Mouse (Mus musculus) midbrain, embryonic 14.5 days (tissue): ENCODE measurements around the gene Tenm2. TPM values are rescaled to one million over a fixed set of nuclear protein-coding genes. Genes with fewer than 3 reads are reported as not detected.
A peak's percentile ranks its signal among the peaks of the same experiment; 100 is the strongest.

ENCODE experiments used
- ATAC-seq: fragments of 200-750 bp; cut with Nextera tagmentation; 2 replicates; pipeline ENCODE4 v1.8.0; 2017; ENCODE audit warnings: moderate number of reproducible peaks, moderate library complexity; ENCODE audit not compliant: low FRiP score, low TSS enrichment
- DNase-seq: peaks from one replicate; pipeline ENCODE4 v3.0.0-alpha.2; 2015
- H3K27ac ChIP-seq: fragments of 300-500 bp; sonication (generic); replicated peaks from 2 replicates; pipeline ENCODE4 v1.5.1; 2014; ENCODE audit warnings: mild to moderate bottlenecking, low read depth, low read length, moderate library complexity
- H3K27me3 ChIP-seq: fragments of 300-500 bp; sonication (generic); 2 replicates; pipeline ENCODE4 v1.6.1; 2014; ENCODE audit warnings: low read length, control low read depth, mixed read lengths; ENCODE audit not compliant: control insufficient read depth, insufficient read depth
- H3K36me3 ChIP-seq: fragments of 300-500 bp; sonication (generic); 2 replicates; pipeline ENCODE4 v1.6.1; 2014; ENCODE audit warnings: low read length, control low read depth; ENCODE audit not compliant: control insufficient read depth, insufficient read depth
- H3K4me1 ChIP-seq: fragments of 300-500 bp; sonication (generic); 2 replicates; pipeline ENCODE4 v1.6.1; 2014; ENCODE audit warnings: mild to moderate bottlenecking, antibody characterized with exemption, low read length, control low read depth; ENCODE audit not compliant: control insufficient read depth, insufficient read depth
- H3K4me2 ChIP-seq: fragments of 300-500 bp; sonication (generic); 2 replicates; pipeline ENCODE4 v1.6.1; 2014; ENCODE audit warnings: mild to moderate bottlenecking, low read length, moderate library complexity
- H3K4me3 ChIP-seq: fragments of 300-500 bp; sonication (generic); replicated peaks from 2 replicates; pipeline ENCODE4 v1.5.1; 2014; ENCODE audit warnings: low read depth, low read length
- H3K9ac ChIP-seq: fragments of 300-500 bp; sonication (generic); replicated peaks from 2 replicates; pipeline ENCODE4 v1.6.1; 2014; ENCODE audit warnings: mild to moderate bottlenecking, low read length, moderate library complexity
- H3K9me3 ChIP-seq: fragments of 300-500 bp; sonication (generic); 2 replicates; pipeline ENCODE4 v1.6.1; 2016; ENCODE audit warnings: low read length, control low read depth, mixed read lengths; ENCODE audit not compliant: control insufficient read depth
- WGBS: fragments of 180-500 bp; shearing (Covaris S2); extraction: QIAGEN DNeasy Blood & Tissue Kit; methylation state at CpG from one replicate; pipeline ENCODE4 v1.1.7; 2014; 5-methylcytosine and 5-hydroxymethylcytosine counted together
- polyA plus RNA-seq: library from polyadenylated mRNA; unstranded; fragments of >200 nt; fragmentation: Nextera tagmentation; extraction: Ambion mirVana; gene quantifications from 2 replicates; pipeline ENCODE4 v1.2.1, GENCODE M21; 2014

The Tenm2 gene
- polyA plus RNA-seq, 1 experiment from 2014 or later, result 52.8 TPM

DNA sequence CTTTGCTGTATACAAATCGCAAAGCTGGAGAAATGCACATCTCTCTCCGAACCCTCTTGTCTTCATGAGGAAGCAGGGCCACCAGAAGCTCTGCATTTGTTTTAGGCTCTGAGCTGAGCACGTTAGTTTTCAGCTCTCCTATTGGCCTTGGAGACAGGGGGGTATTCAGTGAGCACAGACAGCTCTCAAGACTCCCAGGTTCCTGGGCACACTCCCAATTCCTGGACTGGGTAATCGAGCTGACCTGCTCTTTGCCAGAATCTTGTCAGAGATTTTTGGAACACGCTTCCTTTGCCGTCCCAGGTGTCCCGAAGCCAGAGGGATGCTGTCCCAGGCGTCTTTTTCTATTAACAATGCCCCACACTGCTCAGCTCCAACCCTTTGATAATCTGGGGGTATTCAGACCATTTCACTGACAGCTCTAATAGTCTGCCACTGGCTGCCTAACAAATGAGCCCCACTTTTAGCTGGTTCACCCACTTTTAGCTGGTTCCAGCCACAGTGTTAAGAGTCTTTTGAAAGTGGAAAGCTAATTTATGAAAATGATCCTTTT lies 1161.7 kb downstream of the Tenm2 start:
- Histone ChIP-seq H3K4me2 (no peak overlapping the region), H3K9me3 (no peaks in the 10 kb centered on the region), H3K36me3 (peaks cover 9% of the 10 kb centered on the region), H3K9ac (no peak overlapping the region), H3K27ac (0 out of 2 replicates have a peak overlapping the region, but pooled peaks have one; percentile 50), H3K27me3 (no peaks in the 10 kb centered on the region), H3K4me1 (peaks cover 14% of the 10 kb centered on the region; the same call in 1 of the 2 replicates), H3K4me3 (no peak overlapping the region)
- WGBS, result 59% methylated on average over 8 of the region's 8 CpGs
- ATAC-seq (no peak), DNase-seq (peak; percentile 53)

DNA sequence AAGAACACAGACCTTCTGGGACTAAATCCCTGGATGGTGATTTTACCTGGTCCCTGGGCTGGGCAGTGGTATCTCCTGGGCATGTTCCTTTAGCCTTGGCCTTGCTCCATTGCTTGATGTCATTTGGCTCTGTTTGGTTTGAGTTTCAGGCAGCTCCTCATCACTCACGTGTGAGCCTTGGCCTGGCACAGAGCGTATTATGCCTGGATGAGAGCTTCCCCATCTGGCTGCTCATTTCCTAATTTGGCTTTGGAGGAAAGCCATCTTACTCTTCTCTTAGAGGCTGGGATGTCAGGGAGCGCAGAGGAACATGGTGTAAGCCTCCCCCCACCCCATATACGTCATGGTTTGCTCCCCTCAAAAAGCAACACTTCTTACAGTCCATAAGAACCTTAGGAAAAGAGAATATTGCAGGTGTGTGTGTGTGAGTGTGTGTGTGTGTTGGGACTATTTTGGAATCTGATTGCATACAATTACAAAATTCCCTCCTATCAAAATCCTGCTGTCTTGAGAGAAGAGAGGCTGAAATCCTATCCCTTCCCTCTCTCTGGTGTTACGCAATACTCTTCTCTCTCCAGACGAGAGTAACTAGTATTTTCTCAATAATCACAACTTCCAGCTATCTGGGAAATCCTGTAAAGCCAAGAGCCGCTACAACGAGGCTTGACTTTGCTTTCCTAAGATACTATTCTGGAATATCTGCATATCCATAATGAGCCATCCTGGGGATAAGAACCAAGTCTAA lies 1162.5 kb downstream of the Tenm2 start:
- no peaks in the 10 kb centered on the region for H3K9me3 ChIP-seq
- WGBS, result 79% methylated on average over 8 of the region's 8 CpGs
- no peak overlapping the region for H3K4me2 ChIP-seq
- H3K9ac ChIP-seq, result no peak overlapping the region
- peaks cover 11% of the 10 kb centered on the region; the same call in 1 of the 2 replicates for H3K4me1 ChIP-seq
- DNase-seq (peak; percentile 47), ATAC-seq (peak; percentile 20; the same call in 1 of the 2 replicates)
- H3K36me3 ChIP-seq, result peaks cover 15% of the 10 kb centered on the region
- H3K27ac ChIP-seq, result no peak overlapping the region
- no peak overlapping the region for H3K4me3 ChIP-seq
- H3K27me3 ChIP-seq, result no peaks in the 10 kb centered on the region

DNA sequence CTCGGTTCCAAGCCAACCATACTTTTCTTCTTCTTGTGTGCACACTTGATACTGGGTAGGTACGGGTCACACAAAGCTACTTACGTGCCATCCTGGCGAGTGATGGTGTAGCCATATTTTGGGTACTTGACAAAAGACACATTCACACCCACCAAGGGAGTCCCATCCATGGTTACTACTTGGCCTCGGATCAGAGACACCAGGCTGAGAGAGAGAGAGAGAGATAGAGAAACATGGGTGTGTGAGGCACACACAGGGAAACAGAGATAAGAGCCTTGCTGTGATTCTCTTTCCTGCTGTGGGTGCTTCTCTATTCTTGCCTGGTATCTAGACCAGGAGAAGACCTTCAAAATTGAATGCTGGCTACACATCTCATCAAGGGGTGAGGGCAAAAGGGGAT lies 1163.1 kb downstream of the Tenm2 start:
- Histone ChIP-seq H3K9me3 (no peaks in the 10 kb centered on the region), H3K36me3 (peaks cover 21% of the 10 kb centered on the region), H3K4me3 (no peak overlapping the region), H3K27ac (no peak overlapping the region), H3K9ac (no peak overlapping the region), H3K4me2 (no peak overlapping the region), H3K4me1 (peaks cover 10% of the 10 kb centered on the region; the same call in 1 of the 2 replicates), H3K27me3 (no peaks in the 10 kb centered on the region)
- ATAC-seq (no peak), DNase-seq (no peak)
- WGBS, result 91% methylated on average over 5 of the region's 5 CpGs

DNA sequence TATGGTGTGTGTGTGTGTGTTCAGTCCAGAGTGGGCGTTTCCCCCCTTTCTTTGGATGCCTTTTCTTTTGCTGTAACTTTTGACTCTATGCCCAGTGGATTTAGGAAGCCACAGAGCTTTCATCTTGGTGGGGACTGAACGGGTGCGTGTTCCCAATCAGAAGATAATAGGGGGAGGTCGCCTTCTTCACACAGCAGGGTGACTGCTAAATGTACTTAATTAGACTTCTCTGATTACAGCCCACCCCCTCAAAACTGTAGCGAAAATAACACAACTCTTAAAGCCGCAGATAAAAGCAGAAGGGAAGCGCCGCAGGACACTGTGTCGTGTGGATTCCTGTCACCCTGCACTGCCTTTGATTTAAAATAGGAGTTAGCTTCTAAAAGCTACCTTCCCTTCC lies 1163.7 kb downstream of the Tenm2 start:
- H3K36me3 ChIP-seq, result peaks cover 27% of the 10 kb centered on the region
- no peak overlapping the region for H3K9ac ChIP-seq
- ATAC-seq, result no peak
- H3K4me3 ChIP-seq, result no peak overlapping the region
- H3K4me1 ChIP-seq, result peaks cover 10% of the 10 kb centered on the region; the same call in 1 of the 2 replicates
- H3K27me3 ChIP-seq, result no peaks in the 10 kb centered on the region
- WGBS, result 52% methylated on average over 9 of the region's 9 CpGs
- DNase-seq, result no peak
- H3K4me2 ChIP-seq, result no peak overlapping the region
- H3K27ac ChIP-seq, result no peak overlapping the region
- H3K9me3 ChIP-seq, result no peaks in the 10 kb centered on the region

DNA sequence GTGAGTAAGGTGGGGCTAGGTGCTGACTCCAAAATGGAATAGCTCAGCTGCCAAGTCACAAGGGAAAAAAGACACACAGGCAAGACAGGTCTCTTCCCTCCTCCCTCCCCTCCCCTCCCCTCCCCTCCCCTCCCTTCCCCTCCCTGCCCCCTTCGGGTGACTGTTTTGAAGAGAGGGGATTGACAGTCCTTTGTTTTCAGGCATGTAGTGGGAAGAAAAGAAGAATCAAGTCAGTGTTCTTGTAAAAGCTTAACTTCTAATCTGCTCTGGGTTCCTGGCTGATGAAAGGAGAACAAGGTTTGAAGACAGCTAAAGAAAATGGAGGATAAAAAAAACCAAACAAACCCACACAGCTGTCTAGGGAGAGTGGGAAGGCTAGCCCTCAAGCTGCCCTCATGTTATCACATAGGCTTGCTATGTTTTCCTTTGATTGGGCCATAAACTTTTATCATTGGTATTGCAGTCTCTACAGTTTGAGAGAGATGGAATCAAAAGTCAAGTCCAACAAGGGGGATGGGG lies 1176.4 kb downstream of the Tenm2 start:
- 0% methylated on average over 1 of the region's 1 CpGs for WGBS
- H3K9ac ChIP-seq, result no peak overlapping the region
- no peak for DNase-seq
- H3K27me3 ChIP-seq, result no peaks in the 10 kb centered on the region
- no peaks in the 10 kb centered on the region for H3K9me3 ChIP-seq
- no peak overlapping the region for H3K27ac ChIP-seq
- no peak overlapping the region for H3K4me2 ChIP-seq
- no peaks in the 10 kb centered on the region for H3K4me1 ChIP-seq
- H3K36me3 ChIP-seq, result peaks cover 30% of the 10 kb centered on the region
- no peak for ATAC-seq
- H3K4me3 ChIP-seq, result no peak overlapping the region

DNA sequence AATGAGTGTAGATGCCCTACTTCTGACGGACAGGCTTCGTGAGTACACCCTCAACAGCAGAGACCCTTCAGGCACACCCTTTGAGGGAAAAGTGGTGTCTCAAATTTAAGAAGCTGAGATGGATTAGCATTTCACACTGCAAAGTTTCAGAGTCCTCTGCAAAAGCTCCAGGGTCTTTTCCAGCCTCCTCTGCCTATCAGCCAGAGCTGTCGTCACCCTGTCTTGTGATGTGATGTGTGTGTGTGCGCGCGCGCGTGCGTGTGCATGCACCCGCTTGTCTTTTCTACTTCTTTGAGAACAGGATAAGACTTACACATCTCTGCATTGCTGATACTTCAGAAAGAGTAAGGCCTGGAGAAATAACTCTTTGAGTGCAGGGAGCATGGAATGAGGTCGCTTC lies 1179.2 kb downstream of the Tenm2 start:
- H3K4me3 ChIP-seq, result no peak overlapping the region
- H3K27ac ChIP-seq, result no peak overlapping the region
- WGBS, result 90% methylated on average over 11 of the region's 11 CpGs
- no peaks in the 10 kb centered on the region for H3K27me3 ChIP-seq
- DNase-seq (no peak), ATAC-seq (no peak)
- H3K9me3 ChIP-seq, result no peaks in the 10 kb centered on the region
- no peak overlapping the region for H3K9ac ChIP-seq
- peaks cover 16% of the 10 kb centered on the region for H3K36me3 ChIP-seq
- H3K4me2 ChIP-seq, result no peak overlapping the region
- no peaks in the 10 kb centered on the region for H3K4me1 ChIP-seq

DNA sequence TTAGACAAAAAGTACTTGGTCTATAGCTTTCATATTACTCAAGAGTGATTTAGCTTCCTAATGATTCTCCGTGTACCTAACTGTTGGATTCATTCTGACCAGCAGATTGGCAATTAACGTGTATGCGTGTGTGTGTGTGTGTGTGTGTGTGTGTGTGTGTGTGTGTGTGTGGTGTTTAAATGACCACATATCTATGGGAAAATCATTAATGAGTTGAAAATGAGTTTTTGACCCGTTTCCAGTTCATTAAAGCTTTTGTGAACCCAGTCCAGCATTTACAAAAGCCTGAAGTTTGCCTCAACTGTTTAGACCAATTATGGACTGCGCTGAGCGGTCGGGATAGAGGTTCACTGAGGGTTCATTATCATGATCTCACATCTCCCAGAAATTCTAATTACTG lies 1181.4 kb downstream of the Tenm2 start:
- H3K9ac ChIP-seq, result no peak overlapping the region
- no peaks in the 10 kb centered on the region for H3K27me3 ChIP-seq
- peaks cover 3% of the 10 kb centered on the region; the same call in 1 of the 2 replicates for H3K4me1 ChIP-seq
- DNase-seq (no peak), ATAC-seq (no peak)
- no peaks in the 10 kb centered on the region for H3K9me3 ChIP-seq
- no peak overlapping the region for H3K4me2 ChIP-seq
- H3K4me3 ChIP-seq, result no peak overlapping the region
- H3K27ac ChIP-seq, result no peak overlapping the region
- H3K36me3 ChIP-seq, result peaks cover 6% of the 10 kb centered on the region
- 87% methylated on average over 7 of the region's 7 CpGs for WGBS

DNA sequence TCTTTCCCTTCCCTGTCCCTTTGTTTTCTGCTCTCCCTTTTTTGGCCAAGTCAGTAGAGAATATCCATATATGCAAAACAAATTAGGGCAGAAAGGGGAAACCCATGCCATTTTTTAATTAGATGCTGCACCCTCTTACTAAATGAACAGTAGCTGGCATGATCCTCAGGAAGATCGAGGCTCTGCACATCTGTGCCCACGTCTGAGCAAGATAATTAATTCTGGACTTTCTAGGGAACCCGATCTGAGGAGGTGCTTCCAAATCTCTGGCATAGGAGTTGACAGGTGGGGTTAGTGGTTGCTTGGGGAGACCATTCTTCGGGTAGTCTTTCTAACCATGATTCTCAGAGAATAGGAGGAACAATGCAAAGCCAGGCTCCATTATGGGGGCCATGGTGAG lies 1182.3 kb downstream of the Tenm2 start:
- Histone ChIP-seq H3K9me3 (no peaks in the 10 kb centered on the region), H3K27me3 (no peaks in the 10 kb centered on the region), H3K4me2 (no peak overlapping the region), H3K36me3 (peaks cover 6% of the 10 kb centered on the region), H3K4me1 (peaks cover 3% of the 10 kb centered on the region; the same call in 1 of the 2 replicates), H3K9ac (no peak overlapping the region), H3K4me3 (no peak overlapping the region), H3K27ac (no peak overlapping the region)
- DNase-seq, result no peak
- 37% methylated on average over 4 of the region's 4 CpGs for WGBS
- ATAC-seq, result no peak

DNA sequence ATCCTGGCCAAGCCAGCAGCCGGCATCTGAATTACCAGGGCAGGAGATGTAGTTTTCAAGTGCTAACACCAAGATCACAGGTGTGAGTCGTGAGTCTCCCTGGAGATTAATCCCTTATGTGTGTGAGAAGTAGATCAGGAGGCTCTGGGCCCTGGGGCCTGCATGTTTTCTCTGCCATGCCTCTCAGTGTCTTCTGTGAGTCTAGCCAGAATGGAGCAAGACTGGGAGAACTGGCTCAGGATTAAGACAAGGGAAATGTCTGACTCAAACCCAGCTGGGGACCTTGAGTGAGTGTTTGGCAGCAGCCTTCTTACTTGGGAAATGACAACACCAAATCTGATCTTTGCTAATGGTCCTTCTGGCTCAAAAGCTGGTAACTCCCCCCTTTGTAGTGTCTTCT lies 1183.2 kb downstream of the Tenm2 start:
- Histone ChIP-seq H3K4me2 (no peak overlapping the region), H3K4me3 (no peak overlapping the region), H3K36me3 (peaks cover 6% of the 10 kb centered on the region), H3K4me1 (peaks cover 3% of the 10 kb centered on the region; the same call in 1 of the 2 replicates), H3K9me3 (no peaks in the 10 kb centered on the region), H3K27ac (no peak overlapping the region), H3K27me3 (no peaks in the 10 kb centered on the region), H3K9ac (no peak overlapping the region)
- DNase-seq (no peak), ATAC-seq (no peak)
- WGBS, result 54% methylated on average over 2 of the region's 2 CpGs
